Mouse (Mus musculus) telencephalon, adult 2 months (tissue): ENCODE measurements at regions not wholly inside any gene's neighbourhood (a gene's known extent, or its start where the extent isn't known, plus 50 kb on each side); places are given as distances from the start of the nearest gene placed in this dataset.

Experiments
- DNase-seq: peaks from one replicate; pipeline ENCODE4 v3.0.0-alpha.2; 2011; ENCODE audit warnings: low read depth, low spot score

GRCm38 (mm10) chr15:62486540-62486939 lies 1358.4 kb downstream of the Gsdmc2 start:
- DNase-seq = no peak

DNA sequence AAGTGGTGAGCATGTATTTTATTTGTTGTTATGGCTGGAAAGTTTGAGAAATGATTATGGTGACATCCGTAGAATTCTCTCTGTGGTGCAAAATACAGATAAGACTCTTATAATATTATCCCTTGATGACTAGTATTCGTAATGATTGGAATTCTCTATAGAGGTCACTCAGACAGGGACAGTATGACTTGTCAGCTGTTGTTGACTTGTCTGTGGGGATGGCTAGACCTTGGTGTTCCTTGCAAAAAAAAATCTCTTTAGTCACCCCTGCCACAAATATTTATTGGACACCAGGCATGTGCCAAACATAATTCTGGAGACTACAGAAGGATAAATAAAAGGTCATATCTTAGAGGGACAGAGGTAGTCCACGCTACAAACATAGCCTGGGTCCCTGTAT lies 1360.6 kb downstream of the Gsdmc2 start:
- DNase-seq = no peak

GRCm38 (mm10) chr15:62483534-62483933 lies 1361.4 kb downstream of the Gsdmc2 start:
- DNase-seq = no peak

GRCm38 (mm10) chr15:62482357-62482756 lies 1362.6 kb downstream of the Gsdmc2 start:
- DNase-seq = no peak

- no peak for DNase-seq
Measured at GRCm38 (mm10) chr15:62477779-62478178, 1367.2 kb downstream of the Gsdmc2 start.

DNA sequence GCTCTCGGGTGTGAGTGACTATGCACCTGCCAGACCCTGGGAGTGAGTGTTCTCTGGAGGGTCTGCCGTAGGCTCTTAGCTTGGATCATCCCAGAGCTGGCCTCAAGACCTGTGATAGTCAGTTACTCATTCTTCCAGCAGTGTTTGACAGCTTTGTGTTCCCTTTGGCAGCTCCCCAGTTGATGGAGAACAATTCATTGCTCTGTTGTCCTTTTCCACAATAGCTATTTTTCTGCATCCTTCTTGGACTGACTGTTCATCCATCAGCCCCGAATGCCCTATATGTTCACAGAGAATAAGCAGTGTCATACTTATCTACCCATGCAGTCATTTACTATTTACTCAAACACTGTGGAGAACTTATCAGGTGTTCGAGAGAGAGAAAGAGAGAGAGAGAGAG lies 1368.5 kb downstream of the Gsdmc2 start:
- DNase-seq = peak; percentile 29

DNA sequence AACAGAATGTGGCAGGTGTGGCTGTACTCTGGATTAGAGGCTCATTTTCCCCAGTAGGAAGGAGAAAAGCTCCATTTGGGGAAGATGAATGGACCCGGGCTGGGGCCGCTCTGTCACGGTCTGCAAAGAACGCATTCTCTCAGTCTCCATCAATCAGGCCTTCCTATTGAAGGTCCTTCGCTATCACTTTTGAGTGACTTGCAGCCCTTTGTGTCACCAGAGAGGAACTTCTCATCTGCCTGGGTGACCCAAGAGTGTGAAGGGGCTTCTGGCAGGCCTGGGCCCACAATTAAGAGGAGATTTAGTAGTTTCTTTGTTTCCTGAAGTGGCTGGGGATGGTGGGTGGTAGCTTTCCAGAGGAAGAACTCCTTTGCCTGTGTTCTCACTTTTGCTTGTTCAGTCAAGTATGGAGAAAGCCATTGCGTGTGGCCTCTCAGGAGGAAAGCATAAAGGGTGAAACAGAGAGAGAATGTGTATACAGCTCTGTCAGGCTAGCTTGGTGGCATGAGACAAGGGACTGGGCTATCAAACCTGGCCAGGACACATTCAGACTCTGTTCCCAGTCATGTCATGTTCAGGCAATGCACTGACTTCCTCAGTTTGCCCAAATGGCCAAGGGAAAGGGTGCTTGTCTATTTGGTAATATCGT lies 1374.2 kb downstream of the Gsdmc2 start:
- no peak for DNase-seq

DNA sequence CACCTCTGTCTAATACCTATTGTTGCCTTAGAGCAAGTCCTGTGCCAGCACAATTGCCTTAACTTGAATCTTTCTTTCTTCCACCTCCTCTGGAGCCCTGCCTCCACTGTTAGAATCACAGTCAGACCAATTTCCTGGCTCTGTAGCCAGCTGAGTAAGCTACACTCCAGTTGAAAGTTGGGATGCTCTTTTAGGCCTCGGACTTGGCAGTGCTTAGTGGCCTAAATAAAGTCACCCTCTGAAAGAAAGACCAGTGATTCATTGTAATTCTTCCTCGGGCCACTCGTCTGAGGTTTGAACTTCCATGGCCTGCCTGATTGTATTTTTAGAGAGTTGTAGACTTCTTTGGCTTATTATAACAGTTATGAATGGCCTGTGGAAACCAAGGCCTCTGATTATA lies 1376.9 kb downstream of the Gsdmc2 start:
- no peak for DNase-seq

DNA sequence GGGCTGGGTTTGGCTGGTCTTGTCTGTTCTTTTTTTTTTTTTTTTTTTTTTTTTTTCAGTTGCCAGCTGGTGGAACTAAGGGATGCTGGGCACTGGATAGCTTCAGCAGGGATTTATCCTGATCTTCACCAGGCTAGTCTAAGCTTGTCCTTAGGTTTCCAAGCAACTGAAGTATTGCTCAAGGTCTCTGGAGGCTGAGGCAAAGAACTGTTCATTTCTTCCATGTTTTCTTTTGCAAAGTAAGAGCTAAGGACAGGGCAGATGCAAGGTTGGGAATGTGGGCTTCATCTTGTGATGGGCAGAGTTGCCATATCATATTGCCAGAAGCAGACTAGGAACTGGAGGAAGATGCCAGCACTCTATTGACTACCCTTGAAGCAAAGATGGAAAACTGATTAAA lies 1378.1 kb downstream of the Gsdmc2 start:
- no peak for DNase-seq

DNA sequence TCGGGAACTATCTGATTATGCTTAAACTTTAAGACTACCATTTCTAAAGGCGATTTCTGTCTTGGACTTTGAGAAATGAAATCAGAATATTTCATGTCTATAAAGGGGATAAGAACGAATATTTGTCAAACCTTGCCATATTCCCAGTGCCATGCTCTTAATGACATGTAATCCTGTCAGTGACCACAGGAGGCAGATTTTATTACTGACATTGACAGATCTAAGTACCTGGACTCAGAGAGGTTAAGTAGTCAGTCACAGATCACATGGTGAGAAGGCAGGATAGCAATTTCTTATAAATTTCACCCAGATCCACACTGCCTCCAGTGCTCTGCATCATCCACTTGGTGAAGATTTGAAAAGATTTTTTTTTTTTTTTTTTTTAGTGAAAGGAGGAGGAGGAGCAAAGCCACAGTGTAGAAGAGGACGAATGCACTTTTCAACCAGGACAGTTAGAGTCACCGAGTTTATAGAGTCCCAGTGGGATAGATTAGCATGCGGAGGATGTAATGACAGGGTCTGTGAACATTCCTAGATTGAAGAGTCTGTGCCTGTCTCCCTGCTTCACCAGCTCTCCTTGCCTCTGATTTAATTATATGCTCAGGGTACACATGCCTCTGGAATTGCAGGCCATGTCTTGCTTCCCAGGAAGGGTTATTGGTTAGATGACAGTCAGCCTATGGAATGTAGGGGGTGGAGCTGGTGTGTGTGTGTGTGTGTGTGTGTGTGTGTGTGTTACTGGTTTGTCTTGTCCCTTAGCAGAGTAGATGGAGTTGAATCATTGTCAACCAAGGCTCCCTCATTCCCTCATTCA lies 1379.7 kb downstream of the Gsdmc2 start:
- DNase-seq = no peak

DNA sequence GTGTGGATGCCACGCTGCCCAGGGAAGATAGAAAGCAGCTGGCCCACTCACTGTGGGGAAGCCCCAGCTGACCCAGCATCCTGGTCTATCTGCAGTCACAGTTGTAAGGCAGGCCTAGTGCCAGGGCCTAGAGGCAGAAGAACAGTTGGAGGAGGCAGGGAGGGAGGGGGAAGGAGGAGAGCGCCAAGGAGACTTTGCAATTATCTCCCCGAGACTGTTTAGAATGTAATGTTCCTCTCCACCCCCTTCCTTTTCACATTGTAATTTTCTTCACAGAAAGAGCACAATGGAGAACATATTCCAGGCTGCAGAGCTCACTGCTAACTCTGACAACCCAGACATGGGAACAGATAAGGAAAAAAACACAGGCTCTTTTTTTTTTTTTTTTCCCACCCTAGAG lies 1382.3 kb downstream of the Gsdmc2 start:
- peak; percentile 88 for DNase-seq

GRCm38 (mm10) chr15:62461398-62462051 lies 1383.5 kb downstream of the Gsdmc2 start:
- DNase-seq = no peak

- DNase-seq = no peak
Measured at GRCm38 (mm10) chr15:62460724-62461123, 1384.3 kb downstream of the Gsdmc2 start.

DNA sequence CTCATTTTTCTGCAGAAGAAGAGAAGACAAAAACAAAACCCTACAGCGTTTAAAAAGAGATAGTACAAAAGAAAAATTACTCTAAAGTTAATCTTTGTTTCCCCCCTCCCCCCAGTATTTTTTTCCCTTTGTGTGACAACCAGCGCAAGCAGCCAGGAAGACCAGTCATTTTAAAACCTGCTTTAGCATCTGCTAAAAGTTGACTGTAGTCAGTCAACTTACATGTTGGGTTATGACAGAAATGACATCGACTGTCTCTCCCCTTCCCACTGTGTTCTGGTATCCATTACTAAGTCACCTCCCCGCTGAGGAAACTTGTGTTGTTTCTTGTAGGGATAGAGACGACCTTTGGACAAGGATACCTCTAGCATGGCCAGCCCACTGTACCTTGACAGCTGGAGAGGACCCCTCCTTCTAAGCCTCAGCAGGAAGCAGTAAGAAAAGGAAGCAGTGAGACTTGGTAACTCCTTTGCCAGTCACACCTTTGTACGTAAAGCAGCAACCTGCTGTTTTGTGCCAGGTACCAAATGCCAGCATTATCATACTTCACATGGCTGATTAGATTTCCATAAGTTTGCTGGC lies 1384.9 kb downstream of the Gsdmc2 start:
- DNase-seq = no peak

DNA sequence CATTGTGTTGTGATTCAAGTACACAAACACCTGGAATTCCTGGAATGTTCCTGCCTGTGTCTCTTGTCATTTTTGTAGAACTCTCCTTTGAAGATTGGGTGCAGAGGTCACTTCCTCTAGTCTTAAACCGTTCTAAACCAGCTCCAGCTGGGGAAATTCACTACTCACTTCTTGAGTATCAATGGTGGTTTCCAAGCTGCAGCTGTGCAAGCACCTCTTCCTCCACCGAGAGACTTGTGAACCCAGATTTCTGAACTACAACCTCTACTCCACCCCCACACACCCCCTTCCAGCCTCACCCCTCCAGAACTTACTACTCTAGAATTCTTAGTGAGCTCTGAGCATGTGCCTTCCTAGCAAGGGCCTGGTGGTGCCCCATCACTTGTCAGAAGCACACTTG lies 1387.0 kb downstream of the Gsdmc2 start:
- no peak for DNase-seq

GRCm38 (mm10) chr15:62457051-62457664 lies 1387.8 kb downstream of the Gsdmc2 start:
- no peak for DNase-seq

DNA sequence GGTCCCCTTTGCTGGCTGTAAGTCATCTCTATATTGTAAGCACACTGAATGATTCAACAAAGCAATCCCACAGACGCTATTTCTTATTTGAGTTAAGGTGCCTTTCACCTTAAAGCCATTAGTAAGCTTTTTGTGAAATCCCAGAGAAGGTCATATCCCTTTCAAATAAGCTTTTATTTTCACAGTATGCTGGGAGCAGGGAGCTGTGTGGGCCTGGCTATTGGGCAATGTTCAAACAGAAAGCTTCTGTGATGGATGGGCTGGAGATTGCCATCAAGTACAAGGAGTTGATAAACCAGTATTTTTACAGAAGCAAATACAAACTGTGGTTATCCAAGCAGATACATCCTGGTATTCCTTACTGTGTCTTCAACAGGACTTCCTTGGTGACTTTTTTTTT lies 1389.0 kb downstream of the Gsdmc2 start:
- DNase-seq = no peak

DNA sequence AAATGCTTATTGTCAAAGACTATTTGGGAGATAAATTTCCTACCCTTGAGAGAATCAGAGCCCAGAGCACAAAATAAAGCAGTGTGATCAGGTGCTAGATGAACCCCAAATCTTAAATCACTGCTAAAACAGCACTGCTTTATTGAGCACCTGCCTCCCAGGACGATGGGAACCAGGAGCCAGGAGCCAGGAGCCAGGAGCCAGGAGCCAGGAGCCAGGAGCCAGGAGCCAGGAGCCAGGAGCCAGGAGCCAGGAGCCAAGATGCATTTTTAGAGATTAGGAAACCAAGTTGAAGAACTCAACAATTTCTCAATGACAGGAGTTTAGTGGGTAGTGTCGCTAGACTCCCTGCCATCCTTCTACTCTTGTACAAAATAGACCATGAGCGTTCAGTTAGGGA lies 1396.9 kb downstream of the Gsdmc2 start:
- peak; percentile 13 for DNase-seq

GRCm38 (mm10) chr15:62439211-62439610 lies 1405.8 kb downstream of the Gsdmc2 start:
- no peak for DNase-seq

DNA sequence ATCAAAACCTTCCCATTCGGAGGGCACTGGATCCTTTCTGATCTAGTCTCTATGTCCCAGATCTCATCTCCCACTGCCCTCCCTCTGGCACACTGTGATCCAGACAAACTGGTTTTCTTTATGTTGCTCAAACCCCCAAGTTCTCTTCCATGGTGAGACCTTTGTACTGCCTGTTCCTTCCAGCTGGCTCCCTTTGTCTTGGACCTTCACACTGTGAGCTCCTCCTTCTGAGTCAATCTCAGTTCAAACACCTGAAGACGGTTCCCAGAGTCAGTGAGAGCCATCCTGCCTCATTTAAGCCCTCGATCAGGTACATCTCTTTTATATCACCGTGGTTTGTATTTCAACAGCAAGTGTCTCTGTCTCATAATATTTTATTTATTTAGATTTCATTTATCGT lies 1408.3 kb downstream of the Gsdmc2 start:
- DNase-seq = no peak

GRCm38 (mm10) chr15:62435141-62435680 lies 1409.8 kb downstream of the Gsdmc2 start:
- no peak for DNase-seq
